Mouse (Mus musculus) embryonic fibroblast, embryonic 13.5 days (primary cell): ENCODE measurements around the gene Acly. TPM values are rescaled to one million over a fixed set of nuclear protein-coding genes. Genes with fewer than 3 reads are reported as not detected.

Experiments
- H3K27ac ChIP-seq: 2 replicates; pipeline ENCODE4 v1.5.1; 2012; ENCODE audit warnings: low read length, control low read depth, inconsistent platforms; ENCODE audit not compliant: insufficient read depth
- H3K4me1 ChIP-seq: 2 replicates; pipeline ENCODE4 v1.6.1; 2011; ENCODE audit warnings: low read length; ENCODE audit not compliant: control insufficient read depth, insufficient read depth
- H3K4me3 ChIP-seq: 2 replicates; pipeline ENCODE4 v1.5.1; 2011; ENCODE audit warnings: mild to moderate bottlenecking, control low read depth, low read length; ENCODE audit not compliant: insufficient read depth
- CTCF ChIP-seq: IDR thresholded peaks from 2 replicates; pipeline ENCODE4 v1.5.1; 2011; ENCODE audit warnings: mild to moderate bottlenecking, control low read depth, low read length, moderate library complexity, borderline replicate concordance; ENCODE audit not compliant: insufficient read depth
- POLR2A ChIP-seq: IDR thresholded peaks from 2 replicates; pipeline ENCODE4 v1.6.1; 2011; ENCODE audit warnings: low read depth, mild to moderate bottlenecking, control low read depth, low read length, moderate library complexity
- polyA plus RNA-seq: library from polyadenylated mRNA; stranded (reverse); fragments of >200 nt; gene quantifications from 2 replicates; pipeline ENCODE4 v1.2.4, GENCODE M21; 2011; ENCODE audit warnings: low read depth; ENCODE audit not compliant: missing spikeins, insufficient read length

The Acly gene
- polyA plus RNA-seq, 1 experiment, result 111 TPM

- no peak overlapping the region for H3K27ac ChIP-seq
- H3K4me3 ChIP-seq, result no peak overlapping the region
- H3K4me1 ChIP-seq, result no peaks in the 10 kb centered on the region
- TF ChIP-seq POLR2A (no peak), CTCF (no peak)
These were observed 40.0 kb upstream of the Acly start for GRCm38 (mm10) chr11:100567815-100568245.

GRCm38 (mm10) chr11:100567229-100567628, 39.4 kb upstream of the Acly start:
- Histone ChIP-seq H3K27ac (no peak overlapping the region), H3K4me1 (no peaks in the 10 kb centered on the region), H3K4me3 (no peak overlapping the region)
- TF ChIP-seq POLR2A (no peak), CTCF (no peak)

- Histone ChIP-seq H3K4me1 (no peaks in the 10 kb centered on the region), H3K4me3 (no peak overlapping the region), H3K27ac (no peak overlapping the region)
- TF ChIP-seq POLR2A (no peak), CTCF (no peak)
These were observed 36.9 kb upstream of the Acly start for GRCm38 (mm10) chr11:100564703-100565102.

- Histone ChIP-seq H3K27ac (no peak overlapping the region), H3K4me1 (no peaks in the 10 kb centered on the region), H3K4me3 (no peak overlapping the region)
- TF ChIP-seq POLR2A (no peak), CTCF (no peak)
These were observed 36.5 kb upstream of the Acly start for GRCm38 (mm10) chr11:100564297-100564696.

- H3K4me1 ChIP-seq, result no peaks in the 10 kb centered on the region
- no peak overlapping the region for H3K27ac ChIP-seq
- no peak for TF ChIP-seq POLR2A
- H3K4me3 ChIP-seq, result no peak overlapping the region
These were observed 33.9 kb upstream of the Acly start for GRCm38 (mm10) chr11:100561748-100562147.

- TF ChIP-seq POLR2A (no peak), CTCF (no peak)
- H3K27ac ChIP-seq, result no peak overlapping the region
- H3K4me3 ChIP-seq, result no peak overlapping the region
- no peaks in the 10 kb centered on the region for H3K4me1 ChIP-seq
These were observed 31.7 kb upstream of the Acly start for GRCm38 (mm10) chr11:100559476-100559875.

- H3K4me1 ChIP-seq, result no peaks in the 10 kb centered on the region
- H3K4me3 ChIP-seq, result no peak overlapping the region
- TF ChIP-seq POLR2A, result no peak
- no peak for TF ChIP-seq CTCF
- H3K27ac ChIP-seq, result no peak overlapping the region
These were observed 29.8 kb upstream of the Acly start for GRCm38 (mm10) chr11:100557563-100557962.

GRCm38 (mm10) chr11:100555583-100555982, 27.8 kb upstream of the Acly start:
- H3K27ac ChIP-seq, result no peak overlapping the region
- TF ChIP-seq POLR2A (no peak), CTCF (no peak)
- no peak overlapping the region for H3K4me3 ChIP-seq
- H3K4me1 ChIP-seq, result no peaks in the 10 kb centered on the region

- H3K4me3 ChIP-seq, result no peak overlapping the region
- H3K27ac ChIP-seq, result no peak overlapping the region
- H3K4me1 ChIP-seq, result no peaks in the 10 kb centered on the region
- TF ChIP-seq POLR2A (no peak), CTCF (no peak)
These were observed 25.0 kb upstream of the Acly start for GRCm38 (mm10) chr11:100552842-100553241.

- TF ChIP-seq CTCF (no peak), POLR2A (no peak)
- Histone ChIP-seq H3K4me1 (no peaks in the 10 kb centered on the region), H3K4me3 (no peak overlapping the region), H3K27ac (no peak overlapping the region)
These were observed 22.3 kb upstream of the Acly start for GRCm38 (mm10) chr11:100550101-100550500.

GRCm38 (mm10) chr11:100549466-100549865, 21.7 kb upstream of the Acly start:
- Histone ChIP-seq H3K4me3 (no peak overlapping the region), H3K4me1 (0 out of 2 replicates have a peak, but pooled peaks cover 2% of the 10 kb centered on the region), H3K27ac (no peak overlapping the region)
- TF ChIP-seq POLR2A, result no peak
- no peak for TF ChIP-seq CTCF
